Mouse (Mus musculus) erythroid progenitor cell, adult 5-6 weeks (primary cell): ENCODE results near the gene Olfr1459. TPM values are rescaled to one million over a fixed set of nuclear protein-coding genes. Genes with fewer than 3 reads are reported as not detected.

ENCODE experiments used
- ATAC-seq: replicated peaks from 2 replicates; pipeline ENCODE4 v1.8.0; 2016; ENCODE audit warnings: moderate number of reproducible peaks, mild to moderate bottlenecking, moderate TSS enrichment, inconsistent platforms; ENCODE audit not compliant: poor library complexity, low FRiP score, severe bottlenecking
- total RNA-seq, 2 experiments: library from RNA; stranded (forward) in 1 of 2; stranded (reverse) in 1 of 2; fragments of 150-400 nt in 1 of 2; fragments of 186-747, 209-891 nt in 1 of 2; gene quantifications; 2 replicates each; pipeline versions ENCODE4 v1.2.3 to v1.2.4; 2015 to 2017; ENCODE audit warnings: low replicate concordance in 2 of 2

Gene Olfr1459
- total RNA-seq (2015; ENCODE audit: low replicate concordance) = not detected in 2 replicates
- total RNA-seq (2017; ENCODE audit: low replicate concordance) = not detected in 2 replicates

GRCm38 (mm10) chr19:13149449-13149848 lies at the start of gene Olfr1459:
Gene Olfr1459 (minus strand): TSS chr19:13149549.
- ATAC-seq = no peak

- no peak for ATAC-seq
Observed at GRCm38 (mm10) chr19:13185434-13185833, 36.1 kb upstream of the Olfr1459 start, which contains the start of gene Olfr1462. Gene Olfr1462 (plus strand): TSS chr19:13185734.

GRCm38 (mm10) chr19:13162700-13163099 lies 13.4 kb upstream of the Olfr1459 start, which contains the start of gene Olfr1461:
Gene Olfr1461 (plus strand): TSS chr19:13163000.
- ATAC-seq = no peak

GRCm38 (mm10) chr19:13106675-13107074 lies 42.7 kb downstream of the Olfr1459 start, which contains the start of gene Olfr1458:
Gene Olfr1458 (minus strand): TSS chr19:13106775.
- no peak for ATAC-seq

- no peak for ATAC-seq
Observed at GRCm38 (mm10) chr19:13097791-13098190, 51.6 kb downstream of the Olfr1459 start, which contains the start of gene Olfr1457. Gene Olfr1457 (minus strand): TSS chr19:13097891.

GRCm38 (mm10) chr19:13093908-13094307 lies 55.4 kb downstream of the Olfr1459 start:
- no peak for ATAC-seq

Other genes starting within 250 kb of the Olfr1459 start
- not detected in 2 replicates for gene Olfr1447, start 245.8 kb downstream of the Olfr1459 start, total RNA-seq (2015; ENCODE audit: low replicate concordance)
- not detected in 2 replicates for gene Olfr1447, start 245.8 kb downstream of the Olfr1459 start, total RNA-seq (2017; ENCODE audit: low replicate concordance)
- not detected in 2 replicates for gene Olfr1448, start 225.1 kb downstream of the Olfr1459 start, total RNA-seq (2015; ENCODE audit: low replicate concordance)
- gene Olfr1448, start 225.1 kb downstream of the Olfr1459 start, total RNA-seq (2017; ENCODE audit: low replicate concordance) = not detected in 2 replicates
- gene Olfr1449, start 218.7 kb downstream of the Olfr1459 start, total RNA-seq (2015; ENCODE audit: low replicate concordance) = not detected in 2 replicates
- gene Olfr1449, start 218.7 kb downstream of the Olfr1459 start, total RNA-seq (2017; ENCODE audit: low replicate concordance) = not detected in 2 replicates
- gene Olfr1450, start 199.3 kb downstream of the Olfr1459 start, total RNA-seq (2015; ENCODE audit: low replicate concordance) = not detected in 2 replicates
- not detected in 2 replicates for gene Olfr1450, start 199.3 kb downstream of the Olfr1459 start, total RNA-seq (2017; ENCODE audit: low replicate concordance)
- gene Olfr1451, start 154.5 kb downstream of the Olfr1459 start, total RNA-seq (2015; ENCODE audit: low replicate concordance) = not detected in 2 replicates
- not detected in 2 replicates for gene Olfr1451, start 154.5 kb downstream of the Olfr1459 start, total RNA-seq (2017; ENCODE audit: low replicate concordance)
- not detected in 2 replicates for gene Olfr1453, start 121.2 kb downstream of the Olfr1459 start, total RNA-seq (2015; ENCODE audit: low replicate concordance)
- gene Olfr1453, start 121.2 kb downstream of the Olfr1459 start, total RNA-seq (2017; ENCODE audit: low replicate concordance) = not detected in 2 replicates
- gene Olfr1454, start 88.9 kb downstream of the Olfr1459 start, total RNA-seq (2015; ENCODE audit: low replicate concordance) = not detected in 2 replicates
- not detected in 2 replicates for gene Olfr1454, start 88.9 kb downstream of the Olfr1459 start, total RNA-seq (2017; ENCODE audit: low replicate concordance)
- gene Olfr1457, start 51.7 kb downstream of the Olfr1459 start, total RNA-seq (2015; ENCODE audit: low replicate concordance) = not detected in 2 replicates
- not detected in 2 replicates for gene Olfr1457, start 51.7 kb downstream of the Olfr1459 start, total RNA-seq (2017; ENCODE audit: low replicate concordance)
- gene Olfr1458, start 42.8 kb downstream of the Olfr1459 start, total RNA-seq (2015; ENCODE audit: low replicate concordance) = not detected in 2 replicates
- not detected in 2 replicates for gene Olfr1458, start 42.8 kb downstream of the Olfr1459 start, total RNA-seq (2017; ENCODE audit: low replicate concordance)
- not detected in 2 replicates for gene Olfr1461, start 13.5 kb upstream of the Olfr1459 start, total RNA-seq (2015; ENCODE audit: low replicate concordance)
- gene Olfr1461, start 13.5 kb upstream of the Olfr1459 start, total RNA-seq (2017; ENCODE audit: low replicate concordance) = not detected in 2 replicates
- gene Olfr1462, start 36.2 kb upstream of the Olfr1459 start, total RNA-seq (2015; ENCODE audit: low replicate concordance) = not detected in 2 replicates
- not detected in 2 replicates for gene Olfr1462, start 36.2 kb upstream of the Olfr1459 start, total RNA-seq (2017; ENCODE audit: low replicate concordance)
- gene Olfr1463, start 81.8 kb upstream of the Olfr1459 start, total RNA-seq (2015; ENCODE audit: low replicate concordance) = not detected in 2 replicates
- not detected in 2 replicates for gene Olfr1463, start 81.8 kb upstream of the Olfr1459 start, total RNA-seq (2017; ENCODE audit: low replicate concordance)
- not detected in 2 replicates for gene Olfr1465, start 166.0 kb upstream of the Olfr1459 start, total RNA-seq (2015; ENCODE audit: low replicate concordance)
- not detected in 2 replicates for gene Olfr1465, start 166.0 kb upstream of the Olfr1459 start, total RNA-seq (2017; ENCODE audit: low replicate concordance)
- not detected in 2 replicates for gene Olfr1466, start 189.3 kb upstream of the Olfr1459 start, total RNA-seq (2015; ENCODE audit: low replicate concordance)
- not detected in 2 replicates for gene Olfr1466, start 189.3 kb upstream of the Olfr1459 start, total RNA-seq (2017; ENCODE audit: low replicate concordance)
- gene Olfr1467, start 212.7 kb upstream of the Olfr1459 start, total RNA-seq (2015; ENCODE audit: low replicate concordance) = not detected in 2 replicates
- not detected in 2 replicates for gene Olfr1467, start 212.7 kb upstream of the Olfr1459 start, total RNA-seq (2017; ENCODE audit: low replicate concordance)